Mouse (Mus musculus) liver, embryonic 16.5 days (tissue): Measurements from ENCODE around the gene Gon7. TPM values are rescaled to one million over a fixed set of nuclear protein-coding genes. Genes with fewer than 3 reads are reported as not detected.
A peak's percentile ranks its signal among the peaks of the same experiment; 100 is the strongest.

Experiments
- ATAC-seq: fragments of 200-750 bp; cut with Nextera tagmentation; 2 replicates; pipeline ENCODE4 v1.8.0; 2017; ENCODE audit warnings: low read depth, mild to moderate bottlenecking, moderate number of reproducible peaks, moderate library complexity
- H3K27ac ChIP-seq: fragments of 300-500 bp; sonication (generic); 2 replicates; pipeline ENCODE4 v1.5.1; 2014; ENCODE audit warnings: mild to moderate bottlenecking, low read length
- H3K27me3 ChIP-seq: fragments of 300-500 bp; sonication (generic); 2 replicates; pipeline ENCODE4 v1.6.1; 2014; ENCODE audit warnings: low read depth, low read length, mixed read lengths; ENCODE audit not compliant: control insufficient read depth, insufficient read depth
- H3K36me3 ChIP-seq: fragments of 300-500 bp; sonication (generic); 2 replicates; pipeline ENCODE4 v1.6.1; 2014; ENCODE audit warnings: mild to moderate bottlenecking; ENCODE audit not compliant: control insufficient read depth, insufficient read depth
- H3K4me1 ChIP-seq: fragments of 300-500 bp; sonication (generic); 2 replicates; pipeline ENCODE4 v1.6.1; 2014; ENCODE audit warnings: low read depth, low read length, mixed read lengths; ENCODE audit not compliant: control insufficient read depth
- H3K4me2 ChIP-seq: fragments of 300-500 bp; sonication (generic); 2 replicates; pipeline ENCODE4 v1.6.1; 2014; ENCODE audit warnings: low read depth, low read length, mixed read lengths
- H3K4me3 ChIP-seq: fragments of 300-500 bp; sonication (generic); 2 replicates; pipeline ENCODE4 v1.5.1; 2014; ENCODE audit warnings: low read depth, mild to moderate bottlenecking, low read length
- H3K9ac ChIP-seq: fragments of 300-500 bp; sonication (generic); 2 replicates; pipeline ENCODE4 v1.6.1; 2014; ENCODE audit warnings: low read depth, low read length
- H3K9me3 ChIP-seq: fragments of 300-500 bp; sonication (generic); replicated peaks from 2 replicates; pipeline ENCODE4 v1.6.1; 2016; ENCODE audit warnings: low read length; ENCODE audit not compliant: control insufficient read depth
- WGBS: fragments of 180-500 bp; shearing (Covaris S2); extraction: QIAGEN DNeasy Blood & Tissue Kit; methylation state at CpG from one replicate; pipeline ENCODE4 v1.1.7; 2014; ENCODE audit not compliant: insufficient replicate concordance; 5-methylcytosine and 5-hydroxymethylcytosine counted together
- polyA plus RNA-seq: library from polyadenylated mRNA; unstranded; fragments of >200 nt; fragmentation: Nextera tagmentation; extraction: Ambion mirVana; gene quantifications from 2 replicates; pipeline ENCODE4 v1.2.1, GENCODE M21; 2015

Gon7 gene
- polyA plus RNA-seq, 1 experiment from 2014 or later, result 10.1 TPM

DNA sequence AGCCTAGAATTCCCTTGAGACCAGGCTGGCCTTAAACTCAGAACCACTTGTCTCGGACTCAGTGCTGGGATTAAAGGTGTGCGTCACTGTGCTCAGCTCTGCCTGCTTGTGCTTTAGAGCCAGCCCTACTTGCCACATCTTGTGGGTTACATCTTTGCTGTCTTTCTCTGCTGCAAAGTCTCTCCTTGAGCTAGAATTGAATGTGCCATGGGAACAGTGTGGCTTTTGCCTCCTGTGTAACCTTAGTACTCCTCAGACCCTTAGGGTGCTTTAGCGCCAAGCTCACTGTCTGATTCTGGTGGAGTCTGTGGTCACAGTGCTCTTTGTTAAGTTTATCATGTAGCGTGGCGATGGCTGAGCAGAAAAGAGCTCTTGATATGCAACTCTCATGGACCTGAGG, 15.1 kb upstream of the Gon7 start:
- H3K4me2 ChIP-seq, result no peak overlapping the region
- no peak overlapping the region for H3K9ac ChIP-seq
- 92% methylated on average over 5 of the region's 5 CpGs for WGBS
- no peaks in the 10 kb centered on the region for H3K27me3 ChIP-seq
- H3K4me1 ChIP-seq, result no peaks in the 10 kb centered on the region
- ATAC-seq, result no peak
- H3K36me3 ChIP-seq, result peaks cover 73% of the 10 kb centered on the region
- H3K27ac ChIP-seq, result no peak overlapping the region
- H3K4me3 ChIP-seq, result no peak overlapping the region
- H3K9me3 ChIP-seq, result no peaks in the 10 kb centered on the region

DNA sequence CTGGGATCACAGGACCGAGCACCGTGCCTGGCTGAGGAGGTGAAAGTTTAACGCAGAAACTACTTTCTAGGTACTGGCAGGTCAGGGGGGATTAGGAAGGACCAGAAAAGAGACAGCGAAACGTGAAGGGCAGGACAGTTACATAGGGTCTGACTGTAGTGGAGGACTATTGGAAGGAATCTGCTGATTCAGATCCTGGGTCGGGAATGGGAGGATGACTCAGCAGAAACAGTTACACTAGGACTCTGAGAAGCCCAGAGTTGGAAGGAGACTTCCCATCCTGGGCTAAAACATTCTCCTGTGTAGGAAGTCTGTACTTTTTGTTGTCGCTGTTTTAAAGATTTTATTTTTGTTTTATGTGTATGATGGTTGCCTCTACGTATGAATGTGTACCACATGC, 14.0 kb upstream of the Gon7 start:
- H3K27me3 ChIP-seq, result no peaks in the 10 kb centered on the region
- no peak for ATAC-seq
- H3K27ac ChIP-seq, result no peak overlapping the region
- no peak overlapping the region for H3K4me2 ChIP-seq
- H3K4me1 ChIP-seq, result no peaks in the 10 kb centered on the region
- 88% methylated on average over 8 of the region's 8 CpGs for WGBS
- peaks cover 73% of the 10 kb centered on the region for H3K36me3 ChIP-seq
- H3K9ac ChIP-seq, result no peak overlapping the region
- H3K9me3 ChIP-seq, result no peaks in the 10 kb centered on the region
- H3K4me3 ChIP-seq, result no peak overlapping the region

DNA sequence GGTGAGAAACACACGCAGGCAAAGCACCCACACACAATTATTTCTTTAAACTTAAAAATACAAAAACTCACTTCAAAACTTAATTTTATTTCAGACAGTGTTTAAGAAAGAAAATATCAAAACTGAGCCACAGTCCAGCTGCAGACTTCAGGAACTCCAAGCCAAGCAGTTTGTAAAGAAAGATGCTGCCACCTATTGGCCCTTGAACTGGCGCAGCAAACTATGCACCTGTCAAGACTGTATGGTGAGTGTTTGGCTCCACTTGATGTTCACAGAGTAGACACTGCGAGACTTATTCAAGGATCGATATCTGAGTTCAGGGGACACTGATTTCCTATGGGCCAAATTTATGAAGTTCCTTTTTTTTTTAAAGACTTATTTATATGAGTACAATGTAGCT, 11.4 kb upstream of the Gon7 start:
- 80% methylated on average over 4 of the region's 4 CpGs for WGBS
- Histone ChIP-seq H3K27me3 (no peaks in the 10 kb centered on the region), H3K27ac (no peak overlapping the region), H3K4me1 (no peaks in the 10 kb centered on the region), H3K9ac (no peak overlapping the region), H3K9me3 (no peaks in the 10 kb centered on the region), H3K4me2 (no peak overlapping the region), H3K36me3 (peaks cover 64% of the 10 kb centered on the region), H3K4me3 (no peak overlapping the region)
- no peak for ATAC-seq

DNA sequence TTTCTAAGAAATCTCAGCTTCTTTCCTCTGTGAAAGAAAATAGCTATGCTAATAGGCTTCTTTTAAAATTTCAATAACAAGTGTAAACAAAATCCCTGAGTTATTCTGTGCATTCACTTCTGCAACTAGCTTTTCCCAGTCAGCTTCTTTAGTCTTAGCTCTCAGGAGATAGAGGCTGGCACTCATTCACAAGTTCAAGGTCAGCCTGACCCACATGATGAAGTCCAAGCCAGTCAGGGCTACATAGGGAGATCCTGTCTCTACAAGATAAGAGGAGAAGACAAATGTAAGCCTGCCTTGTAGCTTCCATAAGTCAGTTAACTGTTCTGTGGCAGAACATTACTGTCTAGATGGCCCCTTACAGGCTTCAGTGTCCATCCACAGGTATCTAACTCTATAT, 6.1 kb upstream of the Gon7 start:
- H3K27ac ChIP-seq, result no peak overlapping the region
- no peak for ATAC-seq
- no peak overlapping the region for H3K4me2 ChIP-seq
- peaks cover 25% of the 10 kb centered on the region for H3K36me3 ChIP-seq
- no peak overlapping the region for H3K9ac ChIP-seq
- no peak overlapping the region for H3K4me3 ChIP-seq
- H3K9me3 ChIP-seq, result no peaks in the 10 kb centered on the region
- peaks cover 12% of the 10 kb centered on the region for H3K4me1 ChIP-seq
- H3K27me3 ChIP-seq, result no peaks in the 10 kb centered on the region

DNA sequence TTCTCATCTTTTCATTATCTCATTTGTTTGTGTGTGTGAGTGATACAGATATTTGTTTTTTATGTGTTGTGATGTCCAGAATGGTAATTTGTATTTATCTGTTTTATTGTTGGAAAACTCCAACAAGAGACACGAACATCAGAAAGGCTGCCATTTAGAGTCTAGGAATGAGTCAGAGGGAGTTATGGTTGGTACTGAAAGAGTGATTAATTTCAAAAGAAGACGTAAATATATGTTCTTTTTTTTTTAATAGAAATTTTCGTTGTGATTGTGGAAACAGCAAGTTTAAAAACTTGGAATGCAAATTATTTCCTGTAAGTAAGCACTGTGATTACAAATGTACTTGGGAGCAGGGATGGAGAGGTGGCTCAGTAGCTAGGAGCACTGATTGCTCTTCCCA, 4.1 kb upstream of the Gon7 start:
- Histone ChIP-seq H3K4me1 (peaks cover 17% of the 10 kb centered on the region), H3K9me3 (no peaks in the 10 kb centered on the region), H3K9ac (no peak overlapping the region), H3K27ac (no peak overlapping the region), H3K4me2 (no peak overlapping the region), H3K36me3 (peaks cover 10% of the 10 kb centered on the region), H3K27me3 (no peaks in the 10 kb centered on the region), H3K4me3 (no peak overlapping the region)
- no peak for ATAC-seq
- WGBS, result 79% methylated on average over 3 of the region's 3 CpGs

DNA sequence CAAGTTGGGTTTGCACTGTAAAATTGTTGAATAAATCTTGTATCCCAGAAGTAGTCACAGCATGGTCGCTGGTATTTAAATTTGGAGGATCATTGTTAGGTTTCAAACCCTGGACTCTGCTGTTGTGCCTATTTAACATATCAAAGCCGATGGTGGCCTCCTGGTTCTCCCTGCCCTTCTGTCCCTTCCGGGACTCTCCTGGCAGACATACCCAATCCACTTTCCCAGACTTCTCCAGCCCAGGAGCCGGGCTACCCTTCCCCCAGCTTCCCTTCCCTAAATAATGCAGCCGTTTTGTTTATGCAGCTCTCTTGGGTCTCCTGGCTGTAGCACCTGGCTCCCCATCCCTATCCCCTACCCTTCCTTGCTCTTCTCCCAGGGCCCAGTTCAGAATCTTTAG, 1.3 kb upstream of the Gon7 start:
- Histone ChIP-seq H3K9me3 (no peaks in the 10 kb centered on the region), H3K4me1 (peaks cover 24% of the 10 kb centered on the region), H3K9ac (peak overlapping the region; percentile 89), H3K4me3 (peak overlapping the region; percentile 94), H3K4me2 (peak overlapping the region; percentile 82), H3K36me3 (no peaks in the 10 kb centered on the region; the same call in 1 of the 2 replicates), H3K27ac (0 out of 2 replicates have a peak overlapping the region, but pooled peaks have one; percentile 81), H3K27me3 (no peaks in the 10 kb centered on the region)
- WGBS, result 13% methylated on average over 5 of the region's 5 CpGs
- ATAC-seq, result no peak

DNA sequence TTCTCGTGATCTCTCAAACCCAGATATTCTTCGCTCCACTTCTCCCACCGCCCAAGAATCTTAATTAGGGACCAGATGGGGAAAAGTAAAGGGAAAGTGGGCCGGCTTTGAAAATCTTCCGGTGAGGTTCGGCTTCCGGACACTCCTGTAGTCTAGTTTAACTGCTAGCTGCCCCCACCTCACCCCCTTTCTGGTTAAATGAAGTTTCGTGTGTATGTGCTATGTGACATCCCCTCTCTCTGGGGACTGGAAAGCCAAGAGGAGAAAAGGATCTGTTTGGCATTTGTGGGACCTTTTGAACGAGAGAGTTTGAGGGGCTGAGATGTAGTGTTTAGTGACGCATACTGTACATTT, 777 bp upstream of the Gon7 start, which contains the start of gene Gm20604:
TSS of gene Gm20604 (minus strand) at position 270 of the 354 bp plus-strand sequence.
- Histone ChIP-seq H3K27me3 (no peaks in the 10 kb centered on the region), H3K27ac (peak within 1 kb of the TSS; percentile 85), H3K9me3 (no peaks in the 10 kb centered on the region), H3K36me3 (no peaks in the 10 kb centered on the region; the same call in 1 of the 2 replicates), H3K4me1 (peaks cover 24% of the 10 kb centered on the region), H3K4me3 (peak within 1 kb of the TSS; percentile 94), H3K9ac (peak within 1 kb of the TSS; percentile 89), H3K4me2 (peak within 1 kb of the TSS; percentile 82)
- under 1% methylated on average over 10 of the region's 10 CpGs for WGBS
- ATAC-seq, result no peak

DNA sequence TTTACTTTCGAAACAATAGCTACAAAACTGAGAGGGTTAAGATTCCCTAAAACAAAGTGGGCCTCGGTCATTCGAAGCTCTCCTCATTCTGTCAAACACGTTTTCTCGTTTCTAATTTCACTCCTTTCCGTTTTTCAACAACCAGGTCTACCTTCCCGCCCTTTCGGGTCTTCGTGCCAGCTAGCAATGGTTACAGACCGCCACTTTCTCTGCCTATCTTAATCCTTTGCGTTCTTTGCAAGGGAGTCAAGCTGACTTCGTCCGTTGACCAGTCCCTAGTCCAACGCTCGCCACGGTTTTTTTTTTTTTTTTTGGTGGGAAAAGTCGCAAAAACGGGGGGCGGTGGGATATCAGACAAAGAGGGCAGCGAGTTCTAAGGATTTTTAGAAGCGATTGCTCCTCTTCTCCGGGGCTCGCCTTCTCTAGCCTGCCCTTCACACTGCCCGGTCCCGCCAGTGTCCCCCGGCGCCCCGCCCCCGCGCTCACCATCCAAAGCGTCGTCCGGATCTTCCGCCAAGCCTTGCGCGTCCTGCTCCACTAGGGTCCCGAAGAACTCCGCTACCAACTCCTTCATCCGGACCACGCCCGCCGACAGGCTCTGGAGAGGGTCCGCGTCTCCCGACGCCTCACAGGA, 431 bp downstream of the Gon7 start:
- H3K9me3 ChIP-seq, result no peaks in the 10 kb centered on the region
- 1% methylated on average over 46 of the region's 46 CpGs for WGBS
- H3K27ac ChIP-seq, result peak overlapping the region; percentile 85
- peaks cover 24% of the 10 kb centered on the region for H3K4me1 ChIP-seq
- H3K4me2 ChIP-seq, result peak overlapping the region; percentile 82
- peak overlapping the region; percentile 94 for H3K4me3 ChIP-seq
- H3K36me3 ChIP-seq, result no peaks in the 10 kb centered on the region; the same call in 1 of the 2 replicates
- no peaks in the 10 kb centered on the region for H3K27me3 ChIP-seq
- ATAC-seq, result peak; percentile 75
- peak overlapping the region; percentile 82 for H3K9ac ChIP-seq

DNA sequence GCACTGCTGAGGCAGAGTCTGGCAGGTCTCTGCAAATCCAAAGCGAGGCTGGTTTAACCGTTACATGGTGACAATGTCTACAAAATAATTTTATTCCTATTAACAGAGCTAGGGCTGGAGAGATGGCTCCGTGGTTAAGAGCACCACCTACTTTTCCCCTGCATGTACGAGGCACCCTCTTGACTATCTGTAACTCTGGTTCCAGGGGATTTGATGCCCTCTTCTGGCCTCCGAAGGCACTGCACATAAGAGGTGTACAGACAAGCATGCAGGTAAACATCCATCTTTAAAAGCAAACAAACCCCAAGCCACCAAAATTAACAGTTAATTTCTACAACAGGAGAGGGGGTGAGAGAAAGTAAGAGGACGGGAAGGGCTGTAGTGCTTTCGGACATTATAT, 1.3 kb downstream of the Gon7 start:
- WGBS, result 67% methylated on average over 7 of the region's 7 CpGs
- H3K4me3 ChIP-seq, result peak overlapping the region; percentile 94

More for the DNA sequence above, 1.3 kb downstream of the Gon7 start:
- no peak for ATAC-seq
- Histone ChIP-seq H3K9ac (peak overlapping the region; percentile 82; the same call in 1 of the 2 replicates), H3K9me3 (no peaks in the 10 kb centered on the region), H3K27me3 (no peaks in the 10 kb centered on the region), H3K4me1 (peaks cover 24% of the 10 kb centered on the region), H3K4me2 (peak overlapping the region; percentile 82), H3K36me3 (no peaks in the 10 kb centered on the region; the same call in 1 of the 2 replicates), H3K27ac (no peak overlapping the region; the same call in 1 of the 2 replicates)
